Mouse (Mus musculus): ENCODE data around the gene Vmn1r227.

Vmn1r227 gene

DNA sequence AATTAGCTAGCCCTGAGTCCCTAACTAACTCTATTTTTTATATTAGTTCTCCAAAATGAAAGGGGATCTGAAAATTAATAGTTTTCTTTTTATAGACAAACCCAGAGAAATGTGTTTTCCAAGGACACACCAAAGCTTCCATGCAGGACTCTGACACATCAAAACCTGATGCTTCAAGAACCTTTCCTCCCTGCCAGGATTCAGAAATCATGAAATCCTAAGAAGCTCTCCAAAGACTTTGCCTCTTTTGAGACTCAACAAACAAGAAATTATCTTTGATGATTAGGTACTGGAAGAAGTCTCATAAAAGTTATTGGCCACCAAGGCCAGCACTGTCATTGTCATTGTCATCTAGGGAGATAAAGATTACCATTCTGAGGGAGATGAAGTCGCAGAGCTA lies at the start of gene Vmn1r227:
Gene Vmn1r227 (plus strand): TSS at position 301 of the 400 bp plus-strand sequence.
- DNase-seq (ENCODE audit: low read depth in 1 of 2, low spot score in 2 of 2), result no peak

GRCm38 (mm10) chr17:20682543-20682942 lies 47.1 kb upstream of the Vmn1r227 start, which contains the start of gene Vmn1r226:
TSS of gene Vmn1r226 (plus strand) at chr17:20682843.
- no peak for DNase-seq (ENCODE audit: low read depth in 1 of 2, low spot score in 2 of 2)

- no peak for DNase-seq (ENCODE audit: low read depth in 1 of 2, low spot score in 2 of 2)
Observed at GRCm38 (mm10) chr17:20786057-20786456, 56.4 kb downstream of the Vmn1r227 start, which contains the start of gene Vmn1r228. TSS of gene Vmn1r228 (minus strand) at chr17:20786157.

Measured in monocyte, adult 2 months (primary cell).